Mouse (Mus musculus): ENCODE measurements around the gene Klk1b1.

DNA sequence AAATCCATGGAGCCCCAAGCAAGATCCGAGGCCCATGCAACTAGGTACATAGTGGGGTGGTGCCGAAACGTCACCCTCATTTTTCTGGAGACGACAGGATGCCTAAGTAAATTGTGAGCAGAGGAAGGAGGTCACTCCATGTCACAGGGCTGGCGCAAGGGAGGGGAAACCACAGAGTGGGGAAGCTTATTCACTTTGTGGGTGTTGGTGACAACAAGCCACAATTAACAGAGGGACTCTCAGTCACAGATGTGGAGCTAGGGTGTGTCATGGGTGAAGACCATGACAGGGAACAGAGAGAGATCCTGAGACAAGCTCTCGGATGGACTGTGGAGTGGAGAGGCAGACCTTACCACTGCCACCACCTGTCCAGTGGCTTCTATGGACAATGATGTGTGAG, 45.5 kb upstream of the Klk1b1 start:
- no peak for TF ChIP-seq CTCF (IDR thresholded peaks at IDR 0.05; ENCODE audit: control insufficient read depth, insufficient read depth, insufficient read length)
- TF ChIP-seq MYOD1 (IDR thresholded peaks at IDR 0.05; ENCODE audit: control insufficient read depth, insufficient read length, low read depth), result no peak
- no peak for TF ChIP-seq MAX (IDR thresholded peaks at IDR 0.05)
- TF ChIP-seq USF1 (IDR thresholded peaks at IDR 0.05; ENCODE audit: low read depth), result no peak
- no peak for TF ChIP-seq CEBPB (IDR thresholded peaks at IDR 0.05; ENCODE audit: low read depth)

All from C2C12 (cell line).